Mouse (Mus musculus) hindbrain, embryonic 12.5 days (tissue): ENCODE data around the gene Spire2. TPM values are rescaled to one million over a fixed set of nuclear protein-coding genes. Genes with fewer than 3 reads are reported as not detected.

Experiments used
- ATAC-seq: fragments of 200-750 bp; cut with Nextera tagmentation; 2 replicates; pipeline ENCODE4 v1.8.0; 2017; ENCODE audit warnings: moderate TSS enrichment; ENCODE audit not compliant: low FRiP score
- H3K27ac ChIP-seq: fragments of 300-500 bp; sonication (generic); 2 replicates; pipeline ENCODE4 v1.5.1; 2016; ENCODE audit warnings: mild to moderate bottlenecking
- H3K27me3 ChIP-seq: fragments of 300-500 bp; sonication (generic); 2 replicates; pipeline ENCODE4 v1.6.1; 2016; ENCODE audit warnings: mild to moderate bottlenecking
- H3K36me3 ChIP-seq: fragments of 300-500 bp; sonication (generic); 2 replicates; pipeline ENCODE4 v1.6.1; 2016; ENCODE audit warnings: mild to moderate bottlenecking
- H3K4me1 ChIP-seq: fragments of 300-500 bp; sonication (generic); 2 replicates; pipeline ENCODE4 v1.6.1; 2016
- H3K4me2 ChIP-seq: fragments of 300-500 bp; sonication (generic); replicated peaks from 2 replicates; pipeline ENCODE4 v1.6.1; 2016; ENCODE audit warnings: mild to moderate bottlenecking
- H3K4me3 ChIP-seq: fragments of 300-500 bp; sonication (generic); 2 replicates; pipeline ENCODE4 v1.5.1; 2016; ENCODE audit warnings: mild to moderate bottlenecking
- H3K9ac ChIP-seq: fragments of 300-500 bp; sonication (generic); 2 replicates; pipeline ENCODE4 v1.6.1; 2016; ENCODE audit warnings: mild to moderate bottlenecking, moderate library complexity
- H3K9me3 ChIP-seq: fragments of 300-500 bp; sonication (generic); replicated peaks from 2 replicates; pipeline ENCODE4 v1.6.1; 2016; ENCODE audit warnings: mild to moderate bottlenecking
- WGBS: fragments of 180-500 bp; shearing (Covaris S2); methylation state at CpG from one replicate; pipeline ENCODE4 v1.1.7; 2016; 5-methylcytosine and 5-hydroxymethylcytosine counted together
- polyA plus RNA-seq: library from polyadenylated mRNA; unstranded; fragments of >200 nt; fragmentation: Nextera tagmentation; extraction: Ambion mirVana; gene quantifications from 2 replicates; pipeline ENCODE4 v1.2.1, GENCODE M21; 2016

Spire2 gene
- polyA plus RNA-seq, 1 experiment from 2014 or later, result 32.2 TPM

DNA sequence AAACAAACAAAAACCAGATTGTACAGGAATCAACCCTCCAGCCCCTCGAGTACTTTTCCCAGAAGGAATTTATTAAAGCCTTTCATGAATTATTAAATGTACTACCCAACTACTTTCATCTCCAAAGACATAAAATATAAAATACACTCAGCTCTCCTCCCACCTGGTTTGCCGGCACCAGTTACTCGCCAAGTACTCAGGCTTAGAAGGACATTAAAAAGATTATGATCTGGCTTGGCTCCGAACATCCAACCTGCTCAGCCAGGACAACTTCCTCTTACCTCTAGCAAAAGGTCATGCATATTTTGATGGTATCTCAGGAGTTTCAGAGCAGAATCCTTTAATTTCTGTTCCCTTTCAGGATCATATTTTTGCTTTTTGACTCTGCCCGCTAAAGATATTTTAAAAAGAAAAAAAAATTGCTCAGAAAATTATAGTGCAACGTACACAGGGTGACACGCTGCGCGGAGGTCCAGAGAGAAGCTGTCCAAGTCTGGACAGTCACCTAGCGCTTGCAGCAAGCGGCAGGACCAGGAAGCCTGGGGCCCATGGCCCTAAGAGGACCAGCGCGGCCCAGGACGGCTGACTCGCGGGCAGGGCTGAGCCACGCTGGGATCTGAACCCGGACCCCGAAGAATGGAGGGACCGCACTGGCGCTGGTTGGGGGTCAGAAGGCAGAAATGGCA lies 14.6 kb upstream of the Spire2 start:
- peaks cover 13% of the 10 kb centered on the region for H3K4me1 ChIP-seq
- H3K9ac ChIP-seq, result peak overlapping the region; percentile 68
- ATAC-seq, result peak; percentile 86
- no peaks in the 10 kb centered on the region for H3K9me3 ChIP-seq
- H3K27ac ChIP-seq, result no peak overlapping the region
- peak overlapping the region; percentile 82 for H3K4me2 ChIP-seq
- H3K36me3 ChIP-seq, result no peaks in the 10 kb centered on the region
- peak overlapping the region; percentile 57 for H3K4me3 ChIP-seq
- WGBS, result 8% methylated on average over 21 of the region's 21 CpGs
- H3K27me3 ChIP-seq, result no peaks in the 10 kb centered on the region

DNA sequence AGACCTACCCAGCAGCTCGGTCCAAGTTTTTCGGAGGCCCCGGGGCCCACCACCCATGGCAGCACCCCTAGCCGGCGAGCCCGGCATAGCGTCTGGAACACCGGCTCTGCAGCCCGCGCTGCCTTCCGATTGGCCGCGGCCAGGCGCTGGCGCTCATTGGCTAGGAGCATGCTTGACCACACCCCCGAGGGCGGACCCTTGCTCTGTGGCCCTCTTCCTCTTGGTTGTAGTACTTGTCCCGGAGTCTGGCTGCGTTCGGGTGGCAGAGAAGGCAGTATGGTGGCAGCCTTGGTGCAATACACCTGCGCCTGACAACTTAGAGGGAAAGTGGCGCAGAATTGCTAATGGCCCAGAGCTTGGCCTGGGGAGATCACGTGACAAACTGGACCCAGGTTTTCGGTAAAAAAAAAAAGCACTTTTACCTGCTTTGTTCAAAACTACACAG lies 14.0 kb upstream of the Spire2 start, which contains the start of gene Fanca:
Fanca (minus strand) TSS at position 110 of the 445 bp plus-strand sequence.
- peaks cover 13% of the 10 kb centered on the region for H3K4me1 ChIP-seq
- WGBS, result under 1% methylated on average over 24 of the region's 24 CpGs
- ATAC-seq, result peak; percentile 99
- H3K4me3 ChIP-seq, result peak within 1 kb of the TSS; percentile 57
- H3K27me3 ChIP-seq, result no peaks in the 10 kb centered on the region
- H3K9ac ChIP-seq, result peak within 1 kb of the TSS; percentile 68
- H3K4me2 ChIP-seq, result peak within 1 kb of the TSS; percentile 82
- H3K36me3 ChIP-seq, result no peaks in the 10 kb centered on the region
- H3K9me3 ChIP-seq, result no peaks in the 10 kb centered on the region
- H3K27ac ChIP-seq, result no peak within 1 kb of the TSS

DNA sequence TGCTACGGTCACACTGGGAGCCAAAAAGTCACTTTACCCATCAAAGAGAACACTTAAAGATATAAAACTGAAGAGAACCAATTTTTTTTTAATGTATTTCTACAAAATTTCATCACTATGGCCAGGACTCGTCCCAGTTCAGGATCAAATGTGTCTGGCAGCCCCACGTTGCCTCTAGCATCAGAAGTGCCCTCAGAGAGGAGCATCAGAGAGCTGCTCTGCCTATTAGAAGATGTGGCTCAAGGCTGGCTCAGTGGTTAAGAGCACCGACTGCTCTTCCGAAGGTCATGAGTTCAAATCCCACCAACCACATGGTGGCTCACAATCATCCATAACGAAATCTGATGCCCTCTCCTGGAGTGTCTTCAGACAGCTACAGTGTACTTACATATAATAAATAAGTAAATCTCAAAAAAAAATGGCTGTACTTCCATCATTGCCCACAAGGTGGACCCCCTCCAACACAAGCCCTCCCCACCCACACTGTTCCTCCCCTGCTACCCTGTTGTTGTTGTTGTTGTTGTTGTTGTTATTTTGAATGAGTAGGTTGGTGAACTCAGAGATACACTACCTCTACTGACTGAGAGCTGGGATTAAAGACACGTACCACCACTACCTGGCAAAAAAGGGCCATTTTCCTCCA lies 12.9 kb upstream of the Spire2 start:
- Histone ChIP-seq H3K27me3 (no peaks in the 10 kb centered on the region), H3K36me3 (no peaks in the 10 kb centered on the region), H3K9ac (no peak overlapping the region), H3K4me3 (no peak overlapping the region), H3K9me3 (no peaks in the 10 kb centered on the region), H3K4me1 (peaks cover 13% of the 10 kb centered on the region), H3K4me2 (no peak overlapping the region), H3K27ac (no peak overlapping the region)
- WGBS, result 42% methylated on average over 7 of the region's 7 CpGs
- ATAC-seq, result no peak

DNA sequence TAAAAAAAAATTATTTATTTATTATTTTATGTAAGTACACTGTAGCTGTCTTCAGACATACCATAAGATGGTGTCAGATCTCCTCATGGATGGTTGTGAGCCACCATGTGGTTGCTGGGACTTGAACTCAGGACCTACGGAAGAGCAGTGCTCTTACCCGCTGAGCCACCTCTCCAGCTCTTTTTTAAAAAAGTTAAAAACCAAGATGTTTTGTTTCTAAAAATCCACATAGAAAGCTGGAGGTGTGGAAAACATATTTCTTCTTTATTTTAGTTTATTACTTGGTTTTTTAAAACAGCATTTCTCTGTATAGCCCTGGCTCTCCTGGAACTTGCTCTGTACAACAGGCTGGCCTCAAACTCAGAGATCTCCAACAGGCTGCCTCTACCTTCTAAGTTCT lies 4.0 kb upstream of the Spire2 start:
- Histone ChIP-seq H3K27ac (no peak overlapping the region), H3K4me2 (no peak overlapping the region), H3K9me3 (no peaks in the 10 kb centered on the region), H3K36me3 (no peaks in the 10 kb centered on the region), H3K4me1 (peaks cover 8% of the 10 kb centered on the region; the same call in 1 of the 2 replicates), H3K9ac (no peak overlapping the region), H3K4me3 (no peak overlapping the region), H3K27me3 (no peaks in the 10 kb centered on the region; the same call in 1 of the 2 replicates)
- WGBS, result 90% methylated on average over 2 of the region's 2 CpGs
- ATAC-seq, result no peak

DNA sequence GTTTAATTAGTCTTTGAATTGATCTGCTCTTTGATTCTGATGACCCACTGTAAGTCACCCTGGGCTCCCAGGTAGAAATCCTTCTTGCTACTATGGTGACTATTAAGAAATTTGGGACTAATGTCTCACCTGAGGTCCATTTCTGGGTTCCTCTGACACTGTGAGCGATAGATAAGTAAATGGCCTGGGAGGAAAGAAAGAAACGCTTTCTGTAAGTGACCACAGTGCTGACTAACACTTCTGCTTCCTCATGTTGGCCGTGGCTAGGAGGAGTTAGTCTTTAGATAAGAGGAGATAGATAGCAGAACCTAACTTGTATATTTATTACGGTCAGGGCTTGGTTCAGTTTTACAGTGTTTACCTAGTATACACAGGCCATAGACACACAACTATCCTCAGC lies 3.2 kb upstream of the Spire2 start:
- no peaks in the 10 kb centered on the region for H3K36me3 ChIP-seq
- H3K4me1 ChIP-seq, result peaks cover 14% of the 10 kb centered on the region
- H3K4me3 ChIP-seq, result no peak overlapping the region
- no peak overlapping the region for H3K4me2 ChIP-seq
- no peak for ATAC-seq
- H3K27me3 ChIP-seq, result peaks cover 2% of the 10 kb centered on the region; the same call in 1 of the 2 replicates
- H3K27ac ChIP-seq, result no peak overlapping the region
- H3K9ac ChIP-seq, result no peak overlapping the region
- 89% methylated on average over 4 of the region's 4 CpGs for WGBS
- no peaks in the 10 kb centered on the region for H3K9me3 ChIP-seq

DNA sequence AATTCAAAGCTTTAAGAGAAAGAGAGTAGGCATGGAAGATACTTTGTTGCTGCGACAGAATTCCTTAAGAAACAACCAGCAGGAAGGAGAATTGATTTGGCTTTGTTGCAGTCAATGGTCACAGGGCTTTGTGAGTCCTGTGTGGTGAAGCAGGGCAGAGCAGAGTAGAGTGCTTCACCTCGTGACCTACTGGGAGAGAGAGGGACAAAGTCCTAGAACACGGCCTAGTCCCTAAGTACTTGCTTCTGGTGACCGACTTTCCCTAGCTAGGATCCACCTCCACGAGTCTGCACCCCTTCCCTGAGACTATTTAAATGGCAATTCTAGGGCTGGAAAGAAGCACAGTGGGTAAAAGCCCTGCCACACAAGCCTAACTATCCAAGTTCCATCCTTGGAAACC lies 2.6 kb upstream of the Spire2 start:
- H3K27ac ChIP-seq, result no peak overlapping the region
- 71% methylated on average over 5 of the region's 5 CpGs for WGBS
- H3K9me3 ChIP-seq, result no peaks in the 10 kb centered on the region
- H3K9ac ChIP-seq, result no peak overlapping the region
- H3K4me2 ChIP-seq, result no peak overlapping the region
- no peak for ATAC-seq
- peaks cover 19% of the 10 kb centered on the region for H3K4me1 ChIP-seq
- H3K4me3 ChIP-seq, result no peak overlapping the region
- H3K27me3 ChIP-seq, result peaks cover 3% of the 10 kb centered on the region; the same call in 1 of the 2 replicates
- H3K36me3 ChIP-seq, result no peaks in the 10 kb centered on the region

DNA sequence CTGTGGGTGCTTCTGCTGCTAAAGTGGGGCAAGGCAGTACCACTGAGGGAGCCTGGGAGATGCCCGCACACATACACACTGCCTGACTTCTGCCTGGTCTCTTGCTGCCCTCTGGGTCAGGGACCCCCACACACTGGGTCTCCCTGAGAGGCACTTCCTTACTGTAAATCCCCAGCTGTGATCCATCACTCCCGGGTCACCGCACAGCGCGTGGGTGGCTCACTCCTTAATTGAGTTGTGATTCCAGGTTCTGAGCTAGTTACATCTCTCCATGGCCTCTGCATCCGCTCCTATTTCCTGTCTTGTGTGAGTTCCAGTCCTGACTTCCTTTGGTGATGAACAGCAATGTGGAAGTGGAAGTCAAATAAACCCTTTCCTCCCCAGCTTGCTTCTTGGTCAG lies 1.8 kb upstream of the Spire2 start:
- no peaks in the 10 kb centered on the region for H3K9me3 ChIP-seq
- H3K9ac ChIP-seq, result no peak overlapping the region
- H3K36me3 ChIP-seq, result no peaks in the 10 kb centered on the region
- no peak for ATAC-seq
- WGBS, result 76% methylated on average over 6 of the region's 6 CpGs
- H3K4me1 ChIP-seq, result peaks cover 24% of the 10 kb centered on the region
- H3K4me3 ChIP-seq, result no peak overlapping the region
- H3K27ac ChIP-seq, result no peak overlapping the region
- H3K4me2 ChIP-seq, result no peak overlapping the region
- H3K27me3 ChIP-seq, result peaks cover 3% of the 10 kb centered on the region; the same call in 1 of the 2 replicates

DNA sequence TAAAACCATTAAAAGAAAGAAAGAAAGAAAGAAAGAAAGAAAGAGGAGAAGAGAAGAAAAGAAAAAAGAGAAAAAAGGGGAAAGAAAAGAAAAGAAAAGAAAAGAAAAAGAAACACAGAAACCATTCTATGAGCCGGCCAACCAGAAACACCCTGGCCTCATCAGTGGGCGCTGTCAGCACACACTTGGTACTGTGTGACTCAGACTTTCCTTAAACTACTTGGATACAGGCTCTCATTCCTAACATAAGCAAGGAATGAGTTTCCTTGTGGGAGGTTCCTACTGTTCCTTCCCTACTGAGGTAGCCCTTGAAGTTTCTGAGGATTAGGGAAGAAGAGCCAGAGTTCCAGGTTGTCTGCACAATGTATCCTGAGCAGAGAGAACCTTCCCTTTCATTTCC lies 1.2 kb upstream of the Spire2 start:
- no peak overlapping the region for H3K9ac ChIP-seq
- 81% methylated on average over 2 of the region's 2 CpGs for WGBS
- H3K27ac ChIP-seq, result peak overlapping the region; percentile 92
- no peak overlapping the region for H3K4me3 ChIP-seq
- no peaks in the 10 kb centered on the region for H3K36me3 ChIP-seq
- no peak for ATAC-seq
- peak overlapping the region; percentile 73; the same call in 1 of the 2 replicates for H3K4me2 ChIP-seq
- H3K4me1 ChIP-seq, result peaks cover 24% of the 10 kb centered on the region
- no peaks in the 10 kb centered on the region for H3K9me3 ChIP-seq
- peaks cover 3% of the 10 kb centered on the region; the same call in 1 of the 2 replicates for H3K27me3 ChIP-seq

DNA sequence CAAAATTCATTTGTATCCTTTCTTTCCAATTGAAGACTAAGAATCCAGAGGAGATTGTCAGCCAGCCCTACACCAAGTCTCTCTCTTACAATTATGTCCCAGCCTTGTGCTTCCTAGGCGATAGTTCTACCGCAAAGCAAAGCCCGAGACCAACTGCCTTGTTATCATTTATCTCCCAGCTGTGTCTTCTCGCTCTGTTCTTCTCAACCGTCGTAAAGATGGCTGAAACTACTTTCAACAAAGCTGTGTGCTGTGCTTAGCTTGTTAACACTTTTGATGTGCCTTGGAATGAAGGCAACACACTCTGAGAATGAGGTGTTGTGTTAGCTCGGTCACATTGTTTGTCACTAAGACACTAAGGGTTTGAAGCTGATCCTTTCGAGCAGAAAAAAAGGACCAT lies 703 bp upstream of the Spire2 start:
- Histone ChIP-seq H3K36me3 (no peaks in the 10 kb centered on the region), H3K9ac (peak overlapping the region; percentile 89), H3K27ac (peak overlapping the region; percentile 92), H3K4me3 (peak overlapping the region; percentile 83), H3K27me3 (peaks cover 3% of the 10 kb centered on the region; the same call in 1 of the 2 replicates), H3K4me1 (peaks cover 24% of the 10 kb centered on the region), H3K4me2 (peak overlapping the region; percentile 73), H3K9me3 (no peaks in the 10 kb centered on the region)
- ATAC-seq, result no peak
- WGBS, result 30% methylated on average over 8 of the region's 8 CpGs

DNA sequence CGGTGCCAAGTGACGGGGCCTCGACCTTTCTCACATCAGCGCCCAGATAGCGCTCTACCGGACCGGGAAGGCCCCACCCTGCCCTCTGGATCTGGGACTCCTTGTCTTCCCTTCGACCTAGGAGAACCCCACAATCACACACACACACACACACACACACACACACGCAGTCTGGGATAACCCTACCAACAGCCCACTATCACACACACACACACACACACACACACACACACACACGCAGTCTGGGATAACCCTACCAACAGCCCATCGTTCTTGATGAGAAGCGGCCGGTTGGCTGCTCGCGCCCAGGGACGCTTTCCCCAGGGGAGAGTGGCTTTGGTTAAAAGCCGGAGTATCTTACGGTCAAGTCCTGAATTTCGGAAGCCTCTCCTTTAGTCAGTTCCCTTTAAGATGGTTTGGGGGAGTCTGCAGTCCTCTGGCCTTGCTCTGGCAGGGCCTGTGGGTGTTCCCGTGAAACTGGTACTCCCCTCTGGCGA lies 626 bp downstream of the Spire2 start:
- ATAC-seq, result peak; percentile 38
- WGBS, result 1% methylated on average over 16 of the region's 21 CpGs
- peaks cover 24% of the 10 kb centered on the region for H3K4me1 ChIP-seq
- peak overlapping the region; percentile 83 for H3K4me3 ChIP-seq
- H3K9ac ChIP-seq, result peak overlapping the region; percentile 89
- no peaks in the 10 kb centered on the region for H3K36me3 ChIP-seq
- peaks cover 3% of the 10 kb centered on the region; the same call in 1 of the 2 replicates for H3K27me3 ChIP-seq
- no peaks in the 10 kb centered on the region for H3K9me3 ChIP-seq
- H3K27ac ChIP-seq, result peak overlapping the region; percentile 92
- H3K4me2 ChIP-seq, result peak overlapping the region; percentile 73

DNA sequence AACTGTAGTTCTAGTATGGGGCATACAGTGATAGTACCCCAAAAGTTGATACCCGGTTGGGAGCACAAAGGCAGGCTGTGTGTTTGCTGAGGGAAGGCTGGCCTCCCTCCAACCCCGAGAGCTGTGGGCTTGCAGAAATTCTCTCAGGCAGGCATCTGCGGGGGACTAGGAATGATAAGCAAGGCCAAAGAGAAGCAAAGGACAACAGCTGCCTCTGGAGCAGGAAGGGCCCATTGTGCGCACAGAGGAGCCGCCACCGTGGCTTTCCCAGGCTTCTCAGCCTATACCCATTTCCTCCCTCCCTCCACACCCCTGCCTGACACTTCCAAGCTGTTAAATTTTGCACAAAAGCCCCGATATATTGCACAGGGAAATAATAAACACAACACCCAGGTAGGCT lies 1.4 kb downstream of the Spire2 start:
- Histone ChIP-seq H3K4me3 (peak overlapping the region; percentile 83), H3K9me3 (no peaks in the 10 kb centered on the region), H3K27ac (peak overlapping the region; percentile 92), H3K36me3 (no peaks in the 10 kb centered on the region), H3K4me2 (peak overlapping the region; percentile 73), H3K4me1 (peaks cover 24% of the 10 kb centered on the region), H3K27me3 (peaks cover 3% of the 10 kb centered on the region; the same call in 1 of the 2 replicates), H3K9ac (peak overlapping the region; percentile 28)
- ATAC-seq, result no peak
- 2% methylated on average over 7 of the region's 7 CpGs for WGBS

DNA sequence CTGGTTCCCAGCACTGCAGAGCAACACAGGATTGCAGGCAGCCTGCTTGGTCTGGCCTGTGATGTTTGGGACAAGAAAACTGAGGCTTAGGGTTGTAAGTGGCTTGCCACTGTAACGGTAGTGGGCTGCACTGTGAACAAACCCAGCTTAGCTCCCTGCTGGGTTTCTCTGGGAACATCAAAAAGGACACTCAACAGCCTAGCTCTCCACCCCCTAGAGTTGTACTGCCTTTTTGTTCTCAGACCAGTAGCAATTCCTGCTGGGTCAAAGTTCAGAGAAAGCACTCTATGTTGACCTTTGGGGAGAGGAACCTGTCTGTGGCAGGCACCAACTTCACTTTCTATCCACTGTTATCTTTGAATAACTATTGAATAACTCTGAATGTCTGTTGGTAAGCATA lies 2.0 kb downstream of the Spire2 start:
- no peaks in the 10 kb centered on the region for H3K36me3 ChIP-seq
- peak overlapping the region; percentile 28 for H3K9ac ChIP-seq
- no peaks in the 10 kb centered on the region for H3K9me3 ChIP-seq
- 0% methylated on average over 1 of the region's 1 CpGs for WGBS
- H3K4me2 ChIP-seq, result peak overlapping the region; percentile 73
- no peak for ATAC-seq
- peaks cover 24% of the 10 kb centered on the region for H3K4me1 ChIP-seq
- H3K27ac ChIP-seq, result peak overlapping the region; percentile 92
- H3K4me3 ChIP-seq, result peak overlapping the region; percentile 83
- H3K27me3 ChIP-seq, result peaks cover 3% of the 10 kb centered on the region; the same call in 1 of the 2 replicates
